Mouse (Mus musculus) heart, adult 2 months (tissue): ENCODE data around the gene Keg1.

Experiments used
- CTCF ChIP-seq: fragments of 200-600 bp; IDR thresholded peaks from 2 replicates; pipeline ENCODE4 v1.8.1; 2022; ENCODE audit warnings: antibody characterized with exemption, mild to moderate bottlenecking, moderate library complexity
- EP300 ChIP-seq: fragments of 200-500 bp; IDR thresholded peaks from 2 replicates; pipeline ENCODE4 v1.6.1; 2011; ENCODE audit warnings: low read depth, low read length, control low read depth; ENCODE audit not compliant: insufficient read depth
- POLR2A ChIP-seq: fragments of 200-500 bp; IDR thresholded peaks from 2 replicates; pipeline ENCODE4 v1.6.1; 2011; ENCODE audit warnings: mild to moderate bottlenecking, low read depth, low read length, control low read depth; ENCODE audit not compliant: insufficient read depth

DNA sequence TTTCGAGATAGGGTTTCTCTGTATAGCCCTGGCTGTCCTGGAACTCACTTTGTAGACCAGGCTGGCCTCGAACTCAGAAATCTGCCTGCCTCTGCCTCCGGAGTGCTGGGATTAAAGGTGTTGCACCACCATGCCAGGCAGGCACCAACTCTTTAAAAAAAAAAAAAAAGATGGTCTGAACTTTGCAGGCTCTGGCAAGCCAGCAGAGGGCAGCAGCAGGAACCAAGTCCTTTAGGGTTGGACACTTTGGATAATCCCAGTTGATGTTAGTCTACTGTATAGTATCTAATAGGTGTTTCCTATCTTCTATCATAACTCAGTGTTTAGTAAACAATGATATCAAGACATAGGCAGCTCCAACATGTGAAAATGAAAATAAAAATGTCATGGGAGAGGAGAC, 26.7 kb downstream of the Keg1 start:
- TF ChIP-seq CTCF: peak; percentile 70
- TF ChIP-seq POLR2A: no peak
- no peak for TF ChIP-seq EP300
